1 mouse cellular context compared by ENCODE assay signal in the genomic region with DNA sequence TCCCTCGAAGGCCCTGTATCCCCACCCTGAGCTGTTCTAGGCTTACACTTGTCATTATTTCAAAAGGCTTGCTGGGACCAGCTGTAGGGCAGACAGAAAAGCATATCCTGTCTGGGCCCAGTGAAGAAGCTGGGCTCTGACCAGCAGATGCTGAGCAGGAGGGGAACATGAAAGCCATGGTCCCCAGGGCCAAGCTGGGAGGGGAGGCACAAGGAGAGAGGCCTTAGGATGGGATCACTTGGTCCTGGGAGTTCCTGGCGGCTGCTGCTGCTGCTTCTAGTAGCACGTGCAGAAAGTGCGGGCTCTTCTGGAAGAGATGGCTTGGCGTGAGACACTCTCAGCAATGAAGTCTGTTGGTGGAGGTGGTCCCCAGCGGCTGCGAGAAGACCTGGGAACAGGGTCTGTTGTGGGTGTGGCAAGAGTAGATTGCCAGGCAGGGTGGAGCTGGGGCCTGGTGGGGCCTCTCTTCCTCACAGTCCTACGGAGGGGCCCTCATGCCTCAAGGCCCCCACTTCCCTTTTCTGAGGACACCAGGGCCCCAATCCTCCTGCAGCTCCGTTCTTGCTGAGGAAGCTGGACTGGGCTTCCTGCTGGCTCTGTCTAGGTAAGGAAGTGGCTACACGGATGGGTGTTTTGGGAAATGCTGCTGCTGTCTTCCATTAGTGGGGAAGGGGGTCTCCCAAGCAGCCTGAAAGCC.
A peak's percentile ranks its signal among the peaks of the same experiment; 100 is the strongest.
TF ChIP-seq lines count a peak whose summit lies in the region.

No protein-coding gene starts in this region.

TF ChIP-seq in MEL, 35 proteins besides CTCF, POLR2A, EP300 and RAD21 (continued from another document):
- TF ChIP-seq HCFC1 (IDR thresholded peaks at IDR 0.05; ENCODE audit: low read depth, low read length) = peak; percentile 53; the same call in 1 of the 2 replicates
- TF ChIP-seq ZC3H11A (IDR thresholded peaks at IDR 0.05; ENCODE audit: low read depth, low read length) = no peak
- peak; percentile 51 for TF ChIP-seq NELFE (IDR thresholded peaks at IDR 0.05; ENCODE audit: low read depth, low read length)
- TF ChIP-seq JUND (IDR thresholded peaks at IDR 0.05; ENCODE audit: low read depth, low read length) = no peak
- TF ChIP-seq NRF1 (IDR thresholded peaks at IDR 0.05; ENCODE audit: insufficient read depth, low read depth, low read length, poor library complexity, severe bottlenecking) = no peak
- TF ChIP-seq E2F4 (IDR thresholded peaks at IDR 0.05; ENCODE audit: borderline replicate concordance, low read depth, low read length) = no peak
- TF ChIP-seq MEF2A (IDR thresholded peaks at IDR 0.05; ENCODE audit: extremely low read depth, insufficient replicate concordance, low read depth, low read length, poor library complexity, severe bottlenecking) = no peak
- 0 out of 2 replicates have a peak, but pooled peaks have one; percentile 13 for TF ChIP-seq KAT2A (conservative IDR thresholded peaks at IDR 0.05; ENCODE audit: low read depth, low read length)
- TF ChIP-seq ELF1 (IDR thresholded peaks at IDR 0.05; ENCODE audit: low read depth, low read length) = peak; percentile 76
- TF ChIP-seq MYC (IDR thresholded peaks at IDR 0.05; ENCODE audit: low read depth, low read length) = peak; percentile 84
- no peak for TF ChIP-seq ZKSCAN1 (IDR thresholded peaks at IDR 0.05; ENCODE audit: low read depth, low read length)
- TF ChIP-seq MAZ (IDR thresholded peaks at IDR 0.05; ENCODE audit: low read depth, low read length) = peak; percentile 98
- peak; percentile 63; the same call in 1 of the 2 replicates for TF ChIP-seq ZMIZ1 (IDR thresholded peaks at IDR 0.05; ENCODE audit: low read depth, low read length)
- TF ChIP-seq MAX (IDR thresholded peaks at IDR 0.05; ENCODE audit: low read length) = peak; percentile 75; the same call in 1 of the 2 replicates
- TF ChIP-seq MYB (IDR thresholded peaks at IDR 0.05; ENCODE audit: low read depth, low read length) = peak; percentile 74; the same call in 1 of the 2 replicates
- peak; percentile 86 for TF ChIP-seq SIN3A (IDR thresholded peaks at IDR 0.05; ENCODE audit: low read length)
- TF ChIP-seq ETS1 (IDR thresholded peaks at IDR 0.05; ENCODE audit: low read depth, low read length) = peak; percentile 84
- no peak for TF ChIP-seq USF1 (IDR thresholded peaks at IDR 0.05; ENCODE audit: low read depth, low read length)
